Mouse (Mus musculus) small intestine, adult 2 months (tissue): Measurements from ENCODE around the gene Faf1.

Experiments used
- CTCF ChIP-seq: fragments of 200-500 bp; IDR thresholded peaks from 2 replicates; pipeline ENCODE4 v1.5.1; 2012; ENCODE audit warnings: low read depth, mild to moderate bottlenecking, control low read depth, inconsistent platforms, low read length, moderate library complexity, mixed read lengths; ENCODE audit not compliant: insufficient replicate concordance, insufficient read length; ENCODE audit errors: extremely low read depth
- POLR2A ChIP-seq: fragments of 200-500 bp; IDR thresholded peaks from 2 replicates; pipeline ENCODE4 v1.6.1; 2012; ENCODE audit warnings: low read depth, mild to moderate bottlenecking, control low read depth, inconsistent platforms, low read length, moderate library complexity

DNA sequence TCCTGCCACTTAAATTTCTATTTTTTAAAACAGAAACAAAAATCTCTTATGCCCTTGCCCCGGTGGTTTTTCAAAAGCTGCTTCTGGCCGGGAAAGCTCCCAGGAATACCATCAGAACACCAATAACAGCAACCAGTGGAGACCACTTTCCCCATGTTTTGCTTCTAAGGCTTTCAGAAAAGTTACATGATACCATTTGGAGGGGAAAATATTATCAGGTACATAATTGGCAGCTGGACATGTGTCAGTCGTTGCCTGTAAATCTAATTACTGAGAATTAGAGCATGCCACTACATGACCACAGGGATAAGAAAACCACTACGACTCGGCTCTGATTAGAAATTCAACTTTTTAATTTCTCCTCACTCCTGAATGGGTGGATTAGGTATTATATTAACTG lies 12.3 kb upstream of the Faf1 start:
- no peak for TF ChIP-seq CTCF
- no peak for TF ChIP-seq POLR2A
